Mouse (Mus musculus): ENCODE measurements around the gene Ndufb11. TPM values are rescaled to one million over a fixed set of nuclear protein-coding genes. Genes with fewer than 3 reads are reported as not detected.

Gene Ndufb11
- 100 to 1,000 TPM; 110 to 122 TPM for total RNA-seq (2023)

DNA sequence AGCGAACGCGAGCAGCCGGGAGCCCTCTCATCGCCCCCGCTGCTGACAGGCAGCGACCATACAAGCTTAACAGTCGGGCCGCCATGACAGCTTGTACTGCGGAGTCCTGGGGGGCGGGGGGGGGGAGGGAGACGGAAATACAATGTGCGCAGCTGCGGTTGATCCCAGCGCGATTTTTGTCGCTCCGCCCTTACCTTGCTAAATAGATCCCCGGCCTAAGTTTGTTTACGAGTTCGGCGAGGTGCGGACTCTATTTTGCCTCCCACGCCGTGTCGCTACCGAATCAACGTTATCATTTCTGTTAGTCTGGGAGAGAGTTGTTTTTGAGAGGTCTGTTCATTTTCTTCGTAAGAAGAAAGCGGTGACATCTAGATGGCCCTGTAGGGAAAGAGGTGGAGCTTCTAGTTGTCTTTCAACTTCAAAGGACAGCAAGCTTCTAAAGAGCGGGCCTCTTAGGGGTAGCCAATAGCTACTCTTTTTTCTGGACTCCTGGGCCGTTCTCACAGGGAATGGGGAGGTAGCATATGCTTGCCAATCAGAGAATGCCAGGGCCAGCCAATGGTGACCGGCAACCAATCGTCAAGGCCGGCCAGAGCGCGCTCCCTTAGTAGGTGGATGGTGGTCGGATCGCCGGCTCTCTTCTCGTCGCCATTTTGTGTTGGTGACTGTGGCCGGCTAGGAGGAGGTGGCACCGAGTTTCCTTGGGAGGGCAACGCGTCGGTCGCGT is at the start of gene Ndufb11, which contains the start of gene Rbm10:
Ndufb11 (minus strand) TSS at position 444 of the 727 bp plus-strand sequence.
Rbm10 (plus strand) TSS at position 328 of the 727 bp plus-strand sequence.

GRCm38 (mm10) chrX:20658026-20658652 is 40.7 kb upstream of the Ndufb11 start, which contains the start of gene Uba1:
Gene Uba1, plus strand, starts transcription at chrX:20658326.

Other genes starting within 250 kb of the Ndufb11 start
- 1 to 10 TPM; 6.1 to 7.6 TPM for gene Jade3, start 191.9 kb downstream of the Ndufb11 start, total RNA-seq (2023)
- gene Rgn, start 67.8 kb downstream of the Ndufb11 start, total RNA-seq (2023) = not detected
- 10 to 100 TPM; 53.1 to 55.6 TPM for gene Rbm10, start 116 bp downstream of the Ndufb11 start, total RNA-seq (2023)
- 100 to 1,000 TPM; 214 to 230 TPM for gene Uba1, start 40.7 kb upstream of the Ndufb11 start, total RNA-seq (2023)
- 10 to 100 TPM; 83.5 to 90.8 TPM for gene Cdk16, start 70.3 kb upstream of the Ndufb11 start, total RNA-seq (2023)
- 10 to 100 TPM; 22.1 to 29.6 TPM for gene Usp11, start 86.3 kb upstream of the Ndufb11 start, total RNA-seq (2023)
- gene Araf, start 180.2 kb upstream of the Ndufb11 start, total RNA-seq (2023) = 100 to 1,000 TPM; 145 to 148 TPM